Mouse (Mus musculus): ENCODE results near the gene 9630041A04Rik. TPM values are rescaled to one million over a fixed set of nuclear protein-coding genes. Genes with fewer than 3 reads are reported as not detected.

Gene 9630041A04Rik
- polyA plus RNA-seq, 1 experiment from 2014 or later = not detected

- Histone ChIP-seq H3K36me3 (ENCODE audit: control insufficient read depth, insufficient read depth, low read length) (no peaks in the 10 kb centered on the region), H3K4me3 (replicated peaks; ENCODE audit: low read length) (no peak overlapping the region), H3K9me3 (replicated peaks; ENCODE audit: control insufficient read depth, low read length) (no peaks in the 10 kb centered on the region), H3K27me3 (ENCODE audit: control insufficient read depth, insufficient read depth, low read length) (no peaks in the 10 kb centered on the region), H3K4me2 (ENCODE audit: low read depth, low read length) (no peak overlapping the region), H3K27ac (ENCODE audit: low read length) (no peak overlapping the region), H3K4me1 (ENCODE audit: control insufficient read depth, insufficient read depth, low read length) (no peaks in the 10 kb centered on the region), H3K9ac (ENCODE audit: low read length) (no peak overlapping the region)
- ATAC-seq (ENCODE audit: insufficient read depth, low FRiP score) = no peak
- 56% methylated on average over 8 of the region's 8 CpGs for WGBS
These were observed 110.7 kb downstream of the 9630041A04Rik start for GRCm38 (mm10) chr9:101972314-101972713.

- no peak overlapping the region for H3K4me3 ChIP-seq (replicated peaks; ENCODE audit: low read length)
- H3K4me2 ChIP-seq (ENCODE audit: low read depth, low read length) = no peak overlapping the region
- H3K36me3 ChIP-seq (ENCODE audit: control insufficient read depth, insufficient read depth, low read length) = no peaks in the 10 kb centered on the region
- no peak overlapping the region for H3K27ac ChIP-seq (ENCODE audit: low read length)
- H3K9ac ChIP-seq (ENCODE audit: low read length) = no peak overlapping the region
- WGBS = 84% methylated on average over 4 of the region's 4 CpGs
- no peaks in the 10 kb centered on the region for H3K9me3 ChIP-seq (replicated peaks; ENCODE audit: control insufficient read depth, low read length)
- H3K4me1 ChIP-seq (ENCODE audit: control insufficient read depth, insufficient read depth, low read length) = no peaks in the 10 kb centered on the region
- H3K27me3 ChIP-seq (ENCODE audit: control insufficient read depth, insufficient read depth, low read length) = no peaks in the 10 kb centered on the region
- ATAC-seq (ENCODE audit: insufficient read depth, low FRiP score) = no peak
These were observed 115.3 kb downstream of the 9630041A04Rik start for GRCm38 (mm10) chr9:101976884-101977465.

DNA sequence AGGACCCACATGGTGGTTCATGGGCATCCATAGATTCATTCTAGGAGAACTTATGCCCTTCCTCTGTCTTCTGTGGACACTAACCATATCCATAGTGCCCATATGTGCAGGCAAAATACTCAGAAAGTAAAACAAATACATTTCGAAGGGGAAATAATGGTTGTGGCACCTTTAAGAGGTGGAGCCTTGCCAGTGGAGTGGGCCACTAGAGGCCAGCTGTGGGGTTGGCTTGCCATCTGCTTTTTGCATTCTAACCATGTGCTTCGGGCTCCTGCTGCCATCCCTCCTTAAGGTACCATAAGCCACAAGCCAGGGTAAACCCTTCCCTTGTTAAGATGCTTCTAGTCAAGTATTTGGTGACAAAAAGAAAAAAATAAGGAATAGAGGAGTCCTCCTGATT is 119.5 kb downstream of the 9630041A04Rik start:
- H3K27ac ChIP-seq (ENCODE audit: low read length) = no peak overlapping the region
- no peaks in the 10 kb centered on the region for H3K4me1 ChIP-seq (ENCODE audit: control insufficient read depth, insufficient read depth, low read length)
- H3K9ac ChIP-seq (ENCODE audit: low read length) = no peak overlapping the region
- no peaks in the 10 kb centered on the region for H3K27me3 ChIP-seq (ENCODE audit: control insufficient read depth, insufficient read depth, low read length)
- no peaks in the 10 kb centered on the region for H3K9me3 ChIP-seq (replicated peaks; ENCODE audit: control insufficient read depth, low read length)
- WGBS = 82% methylated on average over 2 of the region's 2 CpGs
- no peaks in the 10 kb centered on the region for H3K36me3 ChIP-seq (ENCODE audit: control insufficient read depth, insufficient read depth, low read length)
- no peak overlapping the region for H3K4me2 ChIP-seq (ENCODE audit: low read depth, low read length)
- no peak overlapping the region for H3K4me3 ChIP-seq (replicated peaks; ENCODE audit: low read length)
- no peak for ATAC-seq (ENCODE audit: insufficient read depth, low FRiP score)

GRCm38 (mm10) chr9:101982378-101982777 is 120.7 kb downstream of the 9630041A04Rik start:
- Histone ChIP-seq H3K4me2 (ENCODE audit: low read depth, low read length) (no peak overlapping the region), H3K4me3 (replicated peaks; ENCODE audit: low read length) (no peak overlapping the region), H3K27me3 (ENCODE audit: control insufficient read depth, insufficient read depth, low read length) (no peaks in the 10 kb centered on the region), H3K36me3 (ENCODE audit: control insufficient read depth, insufficient read depth, low read length) (no peaks in the 10 kb centered on the region), H3K9me3 (replicated peaks; ENCODE audit: control insufficient read depth, low read length) (no peaks in the 10 kb centered on the region), H3K27ac (ENCODE audit: low read length) (no peak overlapping the region), H3K9ac (ENCODE audit: low read length) (no peak overlapping the region), H3K4me1 (ENCODE audit: control insufficient read depth, insufficient read depth, low read length) (no peaks in the 10 kb centered on the region)
- ATAC-seq (ENCODE audit: insufficient read depth, low FRiP score) = no peak
- WGBS = 71% methylated on average over 7 of the region's 7 CpGs

GRCm38 (mm10) chr9:101986910-101987309 is 125.3 kb downstream of the 9630041A04Rik start:
- Histone ChIP-seq H3K36me3 (ENCODE audit: control insufficient read depth, insufficient read depth, low read length) (no peaks in the 10 kb centered on the region), H3K9me3 (replicated peaks; ENCODE audit: control insufficient read depth, low read length) (no peaks in the 10 kb centered on the region), H3K9ac (ENCODE audit: low read length) (no peak overlapping the region), H3K27ac (ENCODE audit: low read length) (no peak overlapping the region), H3K4me3 (replicated peaks; ENCODE audit: low read length) (no peak overlapping the region), H3K4me1 (ENCODE audit: control insufficient read depth, insufficient read depth, low read length) (no peaks in the 10 kb centered on the region), H3K4me2 (ENCODE audit: low read depth, low read length) (no peak overlapping the region), H3K27me3 (ENCODE audit: control insufficient read depth, insufficient read depth, low read length) (no peaks in the 10 kb centered on the region)
- no peak for ATAC-seq (ENCODE audit: insufficient read depth, low FRiP score)
- WGBS = 86% methylated on average over 2 of the region's 2 CpGs

DNA sequence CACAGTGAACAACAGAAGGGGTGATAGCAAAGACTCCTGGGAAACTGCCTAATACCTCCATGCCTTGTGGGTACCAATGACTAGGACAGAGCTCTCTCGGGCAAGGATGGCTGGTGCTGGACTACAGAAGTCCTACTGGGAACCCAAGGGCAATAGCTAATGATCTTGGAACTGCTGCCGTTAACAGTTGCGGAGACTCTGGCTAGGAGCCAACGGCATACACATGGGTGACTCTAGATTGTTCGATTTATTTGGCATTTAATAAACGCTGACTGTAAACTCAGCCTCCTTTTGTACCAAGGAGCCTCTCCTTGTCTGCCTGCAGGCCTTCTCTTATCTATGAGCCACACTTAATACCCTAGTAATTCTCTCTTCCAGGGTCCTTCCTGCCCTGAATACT is 128.4 kb downstream of the 9630041A04Rik start:
- Histone ChIP-seq H3K4me3 (replicated peaks; ENCODE audit: low read length) (no peak overlapping the region), H3K27ac (ENCODE audit: low read length) (no peak overlapping the region), H3K4me2 (ENCODE audit: low read depth, low read length) (no peak overlapping the region), H3K9ac (ENCODE audit: low read length) (no peak overlapping the region), H3K9me3 (replicated peaks; ENCODE audit: control insufficient read depth, low read length) (no peaks in the 10 kb centered on the region), H3K27me3 (ENCODE audit: control insufficient read depth, insufficient read depth, low read length) (no peaks in the 10 kb centered on the region), H3K36me3 (ENCODE audit: control insufficient read depth, insufficient read depth, low read length) (no peaks in the 10 kb centered on the region), H3K4me1 (ENCODE audit: control insufficient read depth, insufficient read depth, low read length) (no peaks in the 10 kb centered on the region)
- no peak for ATAC-seq (ENCODE audit: insufficient read depth, low FRiP score)
- WGBS = 62% methylated on average over 6 of the region's 6 CpGs

DNA sequence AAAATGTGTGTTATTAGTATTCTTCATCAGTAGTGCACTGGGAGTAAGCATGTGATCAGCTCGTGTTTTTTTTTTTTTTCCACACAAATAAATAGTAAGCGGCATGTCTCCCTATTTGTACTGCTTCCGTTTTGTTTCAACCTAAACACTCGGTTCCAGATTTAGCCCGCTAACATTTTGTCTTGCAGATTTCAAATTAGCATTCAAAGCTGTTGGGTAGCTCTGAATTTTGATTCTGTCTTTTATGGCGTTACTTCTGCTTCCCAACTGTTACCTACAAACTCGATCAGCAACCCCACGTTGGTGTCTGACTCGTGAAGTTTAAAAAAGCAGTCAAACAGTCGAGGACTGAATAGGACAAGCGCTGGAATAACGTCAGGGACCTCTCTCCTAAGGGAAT is 129.2 kb downstream of the 9630041A04Rik start:
- Histone ChIP-seq H3K27me3 (ENCODE audit: control insufficient read depth, insufficient read depth, low read length) (no peaks in the 10 kb centered on the region), H3K9me3 (replicated peaks; ENCODE audit: control insufficient read depth, low read length) (no peaks in the 10 kb centered on the region), H3K4me1 (ENCODE audit: control insufficient read depth, insufficient read depth, low read length) (no peaks in the 10 kb centered on the region), H3K4me2 (ENCODE audit: low read depth, low read length) (no peak overlapping the region), H3K36me3 (ENCODE audit: control insufficient read depth, insufficient read depth, low read length) (no peaks in the 10 kb centered on the region), H3K4me3 (replicated peaks; ENCODE audit: low read length) (no peak overlapping the region), H3K9ac (ENCODE audit: low read length) (no peak overlapping the region), H3K27ac (ENCODE audit: low read length) (no peak overlapping the region)
- WGBS = 84% methylated on average over 12 of the region's 12 CpGs
- ATAC-seq (ENCODE audit: insufficient read depth, low FRiP score) = no peak

All from stomach, embryonic 16.5 days (tissue).